Mouse (Mus musculus): Measurements from ENCODE around the gene Plagl1.

DNA sequence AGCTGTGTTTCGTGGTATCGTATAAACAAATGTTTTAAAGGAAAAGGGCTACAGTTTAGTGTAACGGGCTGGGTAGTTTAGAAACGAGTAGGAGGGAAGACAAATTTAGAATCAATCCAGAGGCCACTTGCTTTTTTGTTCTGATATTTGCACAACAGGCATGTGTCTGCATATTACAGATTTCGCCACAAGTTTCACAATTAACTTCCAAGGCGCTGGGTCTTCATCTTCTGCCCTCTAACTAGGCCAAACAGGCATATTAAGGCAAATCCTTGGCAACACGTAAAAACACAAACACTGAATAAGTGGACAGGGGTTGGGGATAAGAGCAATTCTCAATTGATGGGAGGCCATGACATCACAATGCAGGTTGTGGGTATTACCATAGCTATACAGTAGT is 115.6 kb downstream of the Plagl1 start:
- TF ChIP-seq SMC3 (IDR thresholded peaks at IDR 0.05; ENCODE audit: low read depth, low read length) (no peak), POLR2A (IDR thresholded peaks at IDR 0.05; ENCODE audit: control insufficient read depth in 1 of 2, insufficient read depth in 1 of 2, low read depth in 1 of 2, low read length in 2 of 2, poor library complexity in 1 of 2) (no peak), EP300 (IDR thresholded peaks at IDR 0.05; ENCODE audit: low read depth in 1 of 2, low read length in 2 of 2) (no peak), CTCF (IDR thresholded peaks at IDR 0.05 in 2 of 3, conservative IDR thresholded peaks at IDR 0.05 in 1 of 3; ENCODE audit: control insufficient read depth in 1 of 3, insufficient read depth in 1 of 3, low read depth in 2 of 3, low read length in 3 of 3, poor library complexity in 1 of 3, severe bottlenecking in 1 of 3) (no peak), MYB (IDR thresholded peaks at IDR 0.05; ENCODE audit: low read depth, low read length) (no peak), KAT2A (conservative IDR thresholded peaks at IDR 0.05; ENCODE audit: low read depth, low read length) (no peak), USF1 (IDR thresholded peaks at IDR 0.05; ENCODE audit: low read depth, low read length) (no peak), CHD2 (IDR thresholded peaks at IDR 0.05; ENCODE audit: low read length) (no peak), NRF1 (IDR thresholded peaks at IDR 0.05; ENCODE audit: insufficient read depth, low read depth, low read length, poor library complexity, severe bottlenecking) (no peak), POLR2AphosphoS2 (IDR thresholded peaks at IDR 0.05; ENCODE audit: low read length) (no peak), POLR2AphosphoS5 (IDR thresholded peaks at IDR 0.05; ENCODE audit: borderline replicate concordance, low read depth, low read length) (no peak), JUND (IDR thresholded peaks at IDR 0.05; ENCODE audit: low read depth, low read length) (no peak), CHD1 (IDR thresholded peaks at IDR 0.05; ENCODE audit: low read depth, low read length) (no peak), MXI1 (IDR thresholded peaks at IDR 0.05; ENCODE audit: low read depth, low read length) (no peak)
